Mouse (Mus musculus) bone marrow macrophage, adult 2 months (primary cell): Measurements from ENCODE around the gene Slc35e3.

Experiments
- CTCF ChIP-seq: IDR thresholded peaks from 2 replicates; pipeline ENCODE4 v1.5.1; 2012; ENCODE audit warnings: low read depth, mild to moderate bottlenecking, low read length, moderate library complexity
- POLR2A ChIP-seq: IDR thresholded peaks from 2 replicates; pipeline ENCODE4 v1.6.1; 2012; ENCODE audit warnings: mild to moderate bottlenecking, low read depth, low read length, borderline replicate concordance

DNA sequence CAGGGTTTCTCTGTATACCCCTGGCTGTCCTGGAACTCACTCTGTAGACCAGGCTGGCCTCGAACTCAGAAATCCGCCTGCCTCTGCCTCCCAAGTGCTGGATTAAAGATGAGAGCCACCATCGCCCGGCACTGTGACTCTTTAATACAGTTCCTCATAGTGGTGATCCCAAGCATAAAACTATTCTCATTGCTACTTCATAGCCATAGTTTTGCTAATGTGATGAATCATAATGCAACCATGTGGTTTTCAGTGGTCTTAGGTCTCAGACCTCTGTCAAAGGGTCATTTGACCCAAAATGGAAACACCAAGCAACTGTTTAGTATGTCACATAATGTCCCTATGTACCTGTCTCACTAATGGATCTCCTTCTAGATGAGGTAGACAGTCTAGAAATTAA, 50.6 kb downstream of the Slc35e3 start:
- TF ChIP-seq POLR2A (no peak), CTCF (no peak)
